ENCODE assay signal across 8 mouse cellular contexts in the genomic region with DNA sequence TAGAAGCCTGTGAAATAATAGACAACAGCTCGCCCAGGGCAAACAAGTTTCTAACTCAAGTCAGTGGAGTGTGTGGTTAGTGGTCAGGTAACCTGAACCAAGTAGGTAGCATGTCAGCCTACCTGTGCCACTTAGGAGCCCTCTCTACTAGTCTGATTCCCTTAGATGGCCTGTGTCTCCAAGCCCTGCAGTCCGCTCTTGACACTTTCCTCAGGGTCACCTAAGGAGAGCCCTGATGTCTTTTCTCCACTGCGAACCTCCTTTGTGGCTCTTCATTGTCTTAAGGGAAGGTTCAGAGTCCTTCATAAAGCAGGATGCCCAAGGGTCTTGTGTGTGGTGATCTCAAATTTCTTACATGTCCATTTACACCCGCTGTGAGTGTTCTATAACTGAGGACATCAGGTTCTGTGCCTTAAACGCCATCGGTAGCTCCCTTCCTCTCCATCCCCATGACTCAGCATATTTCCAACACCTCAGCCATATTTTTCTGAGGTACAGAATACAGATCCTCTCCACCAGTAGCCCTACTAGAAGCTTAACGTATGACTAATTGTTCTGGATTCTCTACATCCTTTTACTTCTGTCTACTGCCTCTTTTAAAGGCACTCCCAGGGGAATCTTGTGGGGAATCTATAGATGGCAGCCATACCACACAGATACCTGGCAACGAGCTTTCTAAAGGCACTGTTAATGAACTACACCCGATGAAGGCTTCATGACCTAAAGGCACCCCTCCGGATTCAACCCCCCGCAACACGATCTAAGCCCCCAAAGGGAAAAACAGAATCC. TPM values are rescaled to one million over a fixed set of nuclear protein-coding genes. Genes with fewer than 3 reads are reported as not detected.
DNase-seq lines count a peak whose midpoint lies in the region; ATAC-seq and TF ChIP-seq lines count a peak whose summit lies in the region.

No protein-coding gene starts in this region.

- ATAC-seq in lung, embryonic 15.5 days (ENCODE audit: borderline replicate concordance, extremely low read depth, low FRiP score, low TSS enrichment): no peak
- ATAC-seq in embryonic facial prominence, embryonic 12.5 days (ENCODE audit: insufficient number of reproducible peaks, insufficient read depth, low FRiP score, low TSS enrichment): no peak
- ATAC-seq in intestine, embryonic 14.5 days (replicated peaks; ENCODE audit: low FRiP score, low TSS enrichment, low read depth): no peak
- no peak for ATAC-seq in neural tube, embryonic 13.5 days (ENCODE audit: low read depth)
- ATAC-seq in granulocyte monocyte progenitor cell, adult 5-6 weeks (replicated peaks; ENCODE audit: poor library complexity, severe bottlenecking): no peak
- ATAC-seq in inflammation-experienced regulatory T-cells, adult 6 months: no peak

- H3K4me1 ChIP-seq in lung, embryonic 15.5 days: peaks cover 55% of the 10 kb centered on the region
- H3K4me1 ChIP-seq in lung, adult 2 months (ENCODE audit: control insufficient read depth, insufficient read depth, low read length): 0 out of 2 replicates have a peak, but pooled peaks cover 2% of the 10 kb centered on the region
- H3K4me1 ChIP-seq in embryonic facial prominence, embryonic 12.5 days: peaks cover 36% of the 10 kb centered on the region
- H3K4me1 ChIP-seq in intestine, embryonic 14.5 days (replicated peaks; ENCODE audit: control insufficient read depth, insufficient read depth, low read length): peaks cover 36% of the 10 kb centered on the region
- peaks cover 70% of the 10 kb centered on the region for H3K4me1 ChIP-seq in neural tube, embryonic 13.5 days (replicated peaks)

- H3K27me3 ChIP-seq in lung, embryonic 15.5 days: no peaks in the 10 kb centered on the region
- 0 out of 2 replicates have a peak, but pooled peaks cover 3% of the 10 kb centered on the region for H3K27me3 ChIP-seq in embryonic facial prominence, embryonic 12.5 days
- no peaks in the 10 kb centered on the region for H3K27me3 ChIP-seq in intestine, embryonic 14.5 days (replicated peaks; ENCODE audit: control insufficient read depth, insufficient read depth, low read length)
- H3K27me3 ChIP-seq in neural tube, embryonic 13.5 days: peaks cover 67% of the 10 kb centered on the region

- peak overlapping the region; percentile 77 for H3K4me3 ChIP-seq in lung, embryonic 15.5 days
- H3K4me3 ChIP-seq in lung, adult 2 months (replicated peaks; ENCODE audit: extremely low read depth, low read depth, low read length): no peak overlapping the region
- peak overlapping the region; percentile 71 for H3K4me3 ChIP-seq in embryonic facial prominence, embryonic 12.5 days
- H3K4me3 ChIP-seq in intestine, embryonic 14.5 days (ENCODE audit: low read depth, low read length): peak overlapping the region; percentile 90
- H3K4me3 ChIP-seq in neural tube, embryonic 13.5 days: peak overlapping the region; percentile 67

- TF ChIP-seq CTCF in lung, adult 2 months (IDR thresholded peaks at IDR 0.05; ENCODE audit: insufficient read depth, low read length): no peak

- DNase-seq in lung, adult 2 months: no peak
- DNase-seq in intestine, embryonic 14.5 days (ENCODE audit: low spot score): no peak
- DNase-seq in gastrocnemius, postnatal 25 days: no peak

- no peak for TF ChIP-seq POLR2A in lung, adult 2 months (IDR thresholded peaks at IDR 0.05; ENCODE audit: borderline replicate concordance, extremely low read depth, low read depth, low read length)

- H3K9me3 ChIP-seq in lung, embryonic 15.5 days: no peaks in the 10 kb centered on the region
- no peaks in the 10 kb centered on the region for H3K9me3 ChIP-seq in embryonic facial prominence, embryonic 12.5 days
- no peaks in the 10 kb centered on the region for H3K9me3 ChIP-seq in intestine, embryonic 14.5 days (ENCODE audit: control insufficient read depth, low read length)
- H3K9me3 ChIP-seq in neural tube, embryonic 13.5 days: no peaks in the 10 kb centered on the region

- peak overlapping the region; percentile 85 for H3K4me2 ChIP-seq in lung, embryonic 15.5 days
- peak overlapping the region; percentile 94 for H3K4me2 ChIP-seq in embryonic facial prominence, embryonic 12.5 days (replicated peaks)
- H3K4me2 ChIP-seq in intestine, embryonic 14.5 days (ENCODE audit: low read length): peak overlapping the region; percentile 82
- peak overlapping the region; percentile 95 for H3K4me2 ChIP-seq in neural tube, embryonic 13.5 days

- 24% methylated on average over 12 of the region's 12 CpGs for WGBS in lung, embryonic 15.5 days
- WGBS in lung, adult 2 months: 34% methylated on average over 12 of the region's 12 CpGs
- WGBS in embryonic facial prominence, embryonic 12.5 days: 15% methylated on average over 12 of the region's 12 CpGs
- 22% methylated on average over 12 of the region's 12 CpGs for WGBS in intestine, embryonic 14.5 days
- WGBS in neural tube, embryonic 13.5 days: 19% methylated on average over 12 of the region's 12 CpGs

- H3K27ac ChIP-seq in lung, embryonic 15.5 days: peak overlapping the region; percentile 99
- peak overlapping the region; percentile 97; the same call in 1 of the 2 replicates for H3K27ac ChIP-seq in embryonic facial prominence, embryonic 12.5 days
- H3K27ac ChIP-seq in intestine, embryonic 14.5 days (ENCODE audit: low read depth): peak overlapping the region; percentile 99
- H3K27ac ChIP-seq in neural tube, embryonic 13.5 days (replicated peaks): peak overlapping the region; percentile 93

- H3K9ac ChIP-seq in lung, embryonic 15.5 days: peak overlapping the region; percentile 89
- peak overlapping the region; percentile 83 for H3K9ac ChIP-seq in embryonic facial prominence, embryonic 12.5 days
- H3K9ac ChIP-seq in intestine, embryonic 14.5 days (ENCODE audit: low read length): peak overlapping the region; percentile 91
- peak overlapping the region; percentile 85 for H3K9ac ChIP-seq in neural tube, embryonic 13.5 days

- H3K36me3 ChIP-seq in lung, embryonic 15.5 days: no peaks in the 10 kb centered on the region
- no peaks in the 10 kb centered on the region for H3K36me3 ChIP-seq in embryonic facial prominence, embryonic 12.5 days
- H3K36me3 ChIP-seq in intestine, embryonic 14.5 days (ENCODE audit: control insufficient read depth, insufficient read depth, low read length): peaks cover 4% of the 10 kb centered on the region; the same call in 1 of the 2 replicates
- H3K36me3 ChIP-seq in neural tube, embryonic 13.5 days: no peaks in the 10 kb centered on the region

RNA-seq across cellular contexts. Expression of gene Hes1, which starts 1.7 kb away (rescaled TPM):
- 47.1 and 49.2 TPM in 2 replicates for polyA plus RNA-seq in lung, embryonic 15.5 days (2015; fragmentation: Nextera tagmentation; extraction: Ambion mirVana)
- 167 and 332 TPM in 2 replicates for polyA plus RNA-seq in lung, adult 2 months (2012; rRNA removed)
- 64.0 and 65.2 TPM in 2 replicates for polyA plus RNA-seq in embryonic facial prominence, embryonic 12.5 days (2016; fragmentation: Nextera tagmentation; extraction: Ambion mirVana)
- 61.0 and 67.2 TPM in 2 replicates for polyA plus RNA-seq in intestine, embryonic 14.5 days (2014; fragmentation: Nextera tagmentation; extraction: Ambion mirVana)
- polyA plus RNA-seq in neural tube, embryonic 13.5 days (2015; fragmentation: Nextera tagmentation; extraction: Ambion mirVana): 19.4 and 25.5 TPM in 2 replicates
- not detected in 2 replicates for total RNA-seq in granulocyte monocyte progenitor cell, adult 5-6 weeks (2014; fragmentation: Nextera tagmentation)
- total RNA-seq in granulocyte monocyte progenitor cell, adult 5-6 weeks (2017): not detected in 2 replicates
- under 1 TPM in 1 of 3 experiments, not detected in 2; 0.40 TPM for polyA plus RNA-seq in inflammation-experienced regulatory T-cells, adult 6 months (2017; shearing (Covaris generic))
- 10 to 100 TPM in 1 of 2 experiments, 1 to 10 TPM in 1; 9.2 to 12.5 TPM for total RNA-seq in gastrocnemius, postnatal 25 days (2021)

Comparison
In these comparisons a context has a peak if more than half of its experiments do, and no peak if none do; other contexts are left out.
1. RNA of gene Hes1, which starts 1.7 kb away (polyA plus RNA-seq): 167 to 332 TPM in lung, adult 2 months, 61.0 to 67.2 TPM in intestine, embryonic 14.5 days, 64.0 to 65.2 TPM in embryonic facial prominence, embryonic 12.5 days, 47.1 to 49.2 TPM in lung, embryonic 15.5 days and 19.4 to 25.5 TPM in neural tube, embryonic 13.5 days; 0.40 TPM in inflammation-experienced regulatory T-cells, adult 6 months; every median in the first group is over 10 times any median in the second.
2. Peak in every context shown above with its lines, with median percentiles within 50 percentile points of each other: H3K27ac ChIP-seq, H3K4me2 ChIP-seq and H3K9ac ChIP-seq.